Mouse (Mus musculus) stomach, postnatal 0 days (tissue): Measurements from ENCODE around the gene Trem3. TPM values are rescaled to one million over a fixed set of nuclear protein-coding genes. Genes with fewer than 3 reads are reported as not detected.

Source experiments
- ATAC-seq: fragments of 200-750 bp; cut with Nextera tagmentation; 2 replicates; pipeline ENCODE4 v1.8.0; 2017; ENCODE audit not compliant: low FRiP score, low TSS enrichment
- DNase-seq: peaks from one replicate; pipeline ENCODE4 v3.0.0-alpha.2; 2016; ENCODE audit warnings: low spot score
- H3K27ac ChIP-seq: fragments of 300-500 bp; sonication (generic); replicated peaks from 2 replicates; pipeline ENCODE4 v1.5.1; 2014; ENCODE audit warnings: mild to moderate bottlenecking, control low read depth
- H3K27me3 ChIP-seq: fragments of 300-500 bp; sonication (generic); 2 replicates; pipeline ENCODE4 v1.6.1; 2014; ENCODE audit warnings: low read length; ENCODE audit not compliant: control insufficient read depth, insufficient read depth
- H3K36me3 ChIP-seq: fragments of 300-500 bp; sonication (generic); 2 replicates; pipeline ENCODE4 v1.6.1; 2014; ENCODE audit warnings: low read length, mixed read lengths; ENCODE audit not compliant: control insufficient read depth, insufficient read depth
- H3K4me1 ChIP-seq: fragments of 300-500 bp; sonication (generic); replicated peaks from 2 replicates; pipeline ENCODE4 v1.6.1; 2014; ENCODE audit warnings: antibody characterized with exemption; ENCODE audit not compliant: control insufficient read depth, insufficient read depth
- H3K4me2 ChIP-seq: fragments of 300-500 bp; sonication (generic); replicated peaks from 2 replicates; pipeline ENCODE4 v1.6.1; 2014; ENCODE audit warnings: low read depth, mild to moderate bottlenecking, control low read depth, moderate library complexity
- H3K4me3 ChIP-seq: fragments of 300-500 bp; sonication (generic); 2 replicates; pipeline ENCODE4 v1.5.1; 2014; ENCODE audit warnings: low read depth, low read length, control low read depth
- H3K9ac ChIP-seq: fragments of 300-500 bp; sonication (generic); 2 replicates; pipeline ENCODE4 v1.6.1; 2014; ENCODE audit warnings: mild to moderate bottlenecking, low read length, control low read depth, mixed read lengths
- H3K9me3 ChIP-seq: fragments of 300-500 bp; sonication (generic); 2 replicates; pipeline ENCODE4 v1.6.1; 2016; ENCODE audit warnings: low read length; ENCODE audit not compliant: control insufficient read depth
- CTCF ChIP-seq: IDR thresholded peaks from 2 replicates; pipeline ENCODE4 v1.5.1; 2016; ENCODE audit warnings: antibody characterized with exemption, low read depth, mild to moderate bottlenecking, moderate library complexity
- EP300 ChIP-seq: optimal IDR thresholded peaks from 2 replicates; pipeline ENCODE3; 2016; ENCODE audit warnings: antibody characterized with exemption
- WGBS: fragments of 180-500 bp; shearing (Covaris S2); extraction: QIAGEN DNeasy Blood & Tissue Kit; methylation state at CpG from one replicate; pipeline ENCODE4 v1.1.7; 2014; 5-methylcytosine and 5-hydroxymethylcytosine counted together
- polyA plus RNA-seq: library from polyadenylated mRNA; unstranded; fragments of >200 nt; fragmentation: Nextera tagmentation; extraction: Ambion mirVana; gene quantifications from 2 replicates; pipeline ENCODE4 v1.2.1, GENCODE M21; 2015

Trem3 gene
- polyA plus RNA-seq, 1 experiment from 2014 or later = not detected

GRCm38 (mm10) chr17:48299756-48300155 lies 52.2 kb downstream of the Trem3 start:
- no peaks in the 10 kb centered on the region for H3K4me1 ChIP-seq
- no peak overlapping the region for H3K4me2 ChIP-seq
- no peak overlapping the region for H3K9ac ChIP-seq
- DNase-seq (no peak), ATAC-seq (no peak)
- no peaks in the 10 kb centered on the region for H3K27me3 ChIP-seq
- no peak overlapping the region for H3K27ac ChIP-seq
- no peak overlapping the region for H3K4me3 ChIP-seq
- no peaks in the 10 kb centered on the region for H3K36me3 ChIP-seq
- TF ChIP-seq EP300 (no peak), CTCF (no peak)
- WGBS = 49% methylated on average over 7 of the region's 7 CpGs
- H3K9me3 ChIP-seq = no peaks in the 10 kb centered on the region

- no peaks in the 10 kb centered on the region for H3K9me3 ChIP-seq
- no peaks in the 10 kb centered on the region for H3K27me3 ChIP-seq
- WGBS = 63% methylated on average over 7 of the region's 7 CpGs
- H3K4me1 ChIP-seq = no peaks in the 10 kb centered on the region
- TF ChIP-seq CTCF = no peak
- no peak for TF ChIP-seq EP300
- no peak overlapping the region for H3K4me3 ChIP-seq
- H3K27ac ChIP-seq = no peak overlapping the region
- no peak for DNase-seq
- H3K9ac ChIP-seq = no peak overlapping the region
- no peak overlapping the region for H3K4me2 ChIP-seq
- H3K36me3 ChIP-seq = no peaks in the 10 kb centered on the region
- ATAC-seq = no peak
Measured at GRCm38 (mm10) chr17:48300199-48300598, 52.6 kb downstream of the Trem3 start.

GRCm38 (mm10) chr17:48300861-48301260 lies 53.3 kb downstream of the Trem3 start:
- Histone ChIP-seq H3K27me3 (no peaks in the 10 kb centered on the region), H3K27ac (no peak overlapping the region), H3K9me3 (no peaks in the 10 kb centered on the region), H3K36me3 (no peaks in the 10 kb centered on the region), H3K4me2 (no peak overlapping the region), H3K4me3 (no peak overlapping the region), H3K4me1 (no peaks in the 10 kb centered on the region), H3K9ac (no peak overlapping the region)
- TF ChIP-seq CTCF (no peak), EP300 (no peak)
- WGBS = 74% methylated on average over 9 of the region's 9 CpGs
- DNase-seq (no peak), ATAC-seq (no peak)

GRCm38 (mm10) chr17:48301792-48302191 lies 54.2 kb downstream of the Trem3 start:
- Histone ChIP-seq H3K27ac (no peak overlapping the region), H3K9ac (no peak overlapping the region), H3K9me3 (no peaks in the 10 kb centered on the region), H3K36me3 (no peaks in the 10 kb centered on the region), H3K4me1 (no peaks in the 10 kb centered on the region), H3K4me3 (no peak overlapping the region), H3K27me3 (no peaks in the 10 kb centered on the region), H3K4me2 (no peak overlapping the region)
- DNase-seq (no peak), ATAC-seq (no peak)
- WGBS = 84% methylated on average over 5 of the region's 5 CpGs
- no peak for TF ChIP-seq EP300
- no peak for TF ChIP-seq CTCF

Other genes starting within 250 kb of the Trem3 start
- not detected in 2 replicates for gene 1700122O11Rik, start 209.5 kb upstream of the Trem3 start, polyA plus RNA-seq
- gene 1700067P10Rik, start 158.5 kb upstream of the Trem3 start, polyA plus RNA-seq = not detected in 2 replicates
- gene 9830107B12Rik, start 101.5 kb upstream of the Trem3 start, polyA plus RNA-seq = not detected in 2 replicates
- 0.05 TPM in 1 of 2 replicates, not detected in the other for gene A530064D06Rik, start 80.5 kb upstream of the Trem3 start, polyA plus RNA-seq
- gene Trem1, start 15.0 kb upstream of the Trem3 start, polyA plus RNA-seq = 0.05 TPM in 1 of 2 replicates, not detected in the other
- 0.19 and 0.24 TPM in 2 replicates for gene Treml4, start 16.5 kb downstream of the Trem3 start, polyA plus RNA-seq
- gene Treml2, start 51.7 kb downstream of the Trem3 start, polyA plus RNA-seq = 0.10 TPM in 2 replicates
- 0.18 and 0.21 TPM in 2 replicates for gene B430306N03Rik, start 68.4 kb downstream of the Trem3 start, polyA plus RNA-seq
- 3.5 and 4.2 TPM in 2 replicates for gene Trem2, start 98.6 kb downstream of the Trem3 start, polyA plus RNA-seq
- gene Treml1, start 112.1 kb downstream of the Trem3 start, polyA plus RNA-seq = not detected in 2 replicates
- gene Nfya, start 162.1 kb downstream of the Trem3 start, polyA plus RNA-seq = 3.0 and 3.5 TPM in 2 replicates
- gene Oard1, start 162.2 kb downstream of the Trem3 start, polyA plus RNA-seq = 42.3 and 43.8 TPM in 2 replicates
- 7.2 and 7.6 TPM in 2 replicates for gene Apobec2, start 185.2 kb downstream of the Trem3 start, polyA plus RNA-seq
- 0.41 and 0.51 TPM in 2 replicates for gene Tspo2, start 203.7 kb downstream of the Trem3 start, polyA plus RNA-seq
- 3.3 and 3.5 TPM in 2 replicates for gene Unc5cl, start 207.1 kb downstream of the Trem3 start, polyA plus RNA-seq